Mouse (Mus musculus): ENCODE measurements around the gene Tfeb. TPM values are rescaled to one million over a fixed set of nuclear protein-coding genes. Genes with fewer than 3 reads are reported as not detected.
A peak's percentile ranks its signal among the peaks of the same experiment; 100 is the strongest.

The Tfeb gene
- total and polyA plus RNA-seq, 3 experiments: 29.1 to 49.3 (median 39.9) TPM

GRCm38 (mm10) chr17:47759702-47760410 is 23.0 kb downstream of the Tfeb start:
- Histone ChIP-seq H3K9me3 (replicated peaks; ENCODE audit: low read length) (no peaks in the 10 kb centered on the region), H3K36me3 (replicated peaks in 1 of 2; ENCODE audit: control insufficient read depth in 1 of 2, insufficient read depth in 1 of 2, low read length in 1 of 2) (peaks cover 3 to 39% of the 10 kb centered on the region in 2 experiments), H3K27me3 (replicated peaks) (no peaks in the 10 kb centered on the region), H3K4me3 (replicated peaks in 1 of 3; ENCODE audit: low read depth in 2 of 3, low read length in 2 of 3, poor library complexity in 1 of 3) (peak overlapping the region in 1 of 3 experiments; percentile 39), H3K27ac (ENCODE audit: insufficient read depth, low read depth) (peak overlapping the region; percentile 30; the same call in 1 of the 2 replicates), H3K9ac (ENCODE audit: insufficient read depth, low read depth) (no peak overlapping the region), H3K4me1 (ENCODE audit: control insufficient read depth in 1 of 2, insufficient read depth in 2 of 2) (peaks cover 64 to 99% of the 10 kb centered on the region in 2 experiments), H3K79me2 (replicated peaks; ENCODE audit: control insufficient read depth, extremely low read depth, insufficient read depth, poor library complexity, severe bottlenecking) (peaks cover 22% of the 10 kb centered on the region), H3K4me2 (ENCODE audit: insufficient read depth, low read depth, poor library complexity, severe bottlenecking) (no peak overlapping the region)
- DNase-seq (ENCODE audit: extremely low read depth): no peak
- in situ Hi-C loops (cut with MboI; ENCODE audit: low pct_ligation_motif_present, low pct_unique_long_range_greater_than_20kb, low sequenced_read_pairs): no loop called here
- peak; percentile 78 for TF ChIP-seq TCF12 (IDR thresholded peaks at IDR 0.05; ENCODE audit: low read depth, low read length)
- no peak for TF ChIP-seq POLR2A (IDR thresholded peaks at IDR 0.05; ENCODE audit: low read depth, low read length)
- TF ChIP-seq IRF4 (IDR thresholded peaks at IDR 0.05; ENCODE audit: low read depth, low read length): peak; percentile 45; the same call in 1 of the 2 replicates
- TF ChIP-seq KAT2A (IDR thresholded peaks at IDR 0.05; ENCODE audit: insufficient replicate concordance, low read length): no peak
- TF ChIP-seq MAFK (IDR thresholded peaks at IDR 0.05; ENCODE audit: insufficient replicate concordance, low read length): no peak
- TF ChIP-seq E2F4 (IDR thresholded peaks at IDR 0.05; ENCODE audit: insufficient replicate concordance, low read depth, low read length): no peak
- TF ChIP-seq HCFC1 (IDR thresholded peaks at IDR 0.05; ENCODE audit: low read depth, low read length): peak; percentile 29
- no peak for TF ChIP-seq BHLHE40 (IDR thresholded peaks at IDR 0.05; ENCODE audit: low read depth, low read length)
- TF ChIP-seq MAX (IDR thresholded peaks at IDR 0.05; ENCODE audit: low read length): no peak
- no peak for TF ChIP-seq GABPA (IDR thresholded peaks at IDR 0.05; ENCODE audit: insufficient replicate concordance, low read depth, low read length)
- no peak for TF ChIP-seq CHD2 (IDR thresholded peaks at IDR 0.05; ENCODE audit: low read length)
- peak; percentile 56 for TF ChIP-seq SMC3 (IDR thresholded peaks at IDR 0.05; ENCODE audit: low read depth, low read length)
- no peak for TF ChIP-seq TBP (conservative IDR thresholded peaks at IDR 0.05; ENCODE audit: low read depth, low read length)
- TF ChIP-seq MXI1 (IDR thresholded peaks at IDR 0.05; ENCODE audit: low read depth, low read length): no peak
- TF ChIP-seq MEF2A (IDR thresholded peaks at IDR 0.05; ENCODE audit: borderline replicate concordance, low read depth, low read length): peak; percentile 99
- TF ChIP-seq ZC3H11A (IDR thresholded peaks at IDR 0.05; ENCODE audit: low read depth, low read length): peak; percentile 6; the same call in 1 of the 2 replicates
- no peak for TF ChIP-seq UBTF (IDR thresholded peaks at IDR 0.05; ENCODE audit: low read depth, low read length)
- no peak for TF ChIP-seq ZNF384 (IDR thresholded peaks at IDR 0.05; ENCODE audit: low read depth, low read length)
- no peak for TF ChIP-seq POLR2AphosphoS2 (IDR thresholded peaks at IDR 0.05; ENCODE audit: low read depth, low read length)
- no peak for TF ChIP-seq ZMIZ1 (IDR thresholded peaks at IDR 0.05; ENCODE audit: low read depth, low read length)
- no peak; the same call in 1 of the 2 replicates for TF ChIP-seq ETS1 (conservative IDR thresholded peaks at IDR 0.05; ENCODE audit: low read depth, low read length)
- peak; percentile 66 for TF ChIP-seq RAD21 (IDR thresholded peaks at IDR 0.05; ENCODE audit: low read depth, low read length)
- TF ChIP-seq ELF1 (IDR thresholded peaks at IDR 0.05; ENCODE audit: low read depth, low read length): no peak
- 0 out of 2 replicates have a peak, but pooled peaks have one; percentile 27 for TF ChIP-seq EP300 (IDR thresholded peaks at IDR 0.05; ENCODE audit: low read length)
- no peak for TF ChIP-seq NRF1 (IDR thresholded peaks at IDR 0.05; ENCODE audit: low read depth, low read length)
- no peak for TF ChIP-seq ZKSCAN1 (IDR thresholded peaks at IDR 0.05; ENCODE audit: borderline replicate concordance, low read depth, low read length)
- no peak; the same call in 1 of the 2 replicates for TF ChIP-seq JUND (conservative IDR thresholded peaks at IDR 0.05; ENCODE audit: low read depth, low read length)
- TF ChIP-seq MAZ (IDR thresholded peaks at IDR 0.05; ENCODE audit: low read depth, low read length): no peak
- 0 out of 2 replicates have a peak, but pooled peaks have one; percentile 24 for TF ChIP-seq SIN3A (IDR thresholded peaks at IDR 0.05; ENCODE audit: low read length)
- peak; percentile 54; the same call in 1 of the 2 replicates for TF ChIP-seq MYC (IDR thresholded peaks at IDR 0.05; ENCODE audit: low read depth, low read length)
- TF ChIP-seq NELFE (IDR thresholded peaks at IDR 0.05; ENCODE audit: low read depth, low read length): no peak
- TF ChIP-seq PAX5 (IDR thresholded peaks at IDR 0.05; ENCODE audit: low read length): no peak
- TF ChIP-seq CTCF (conservative IDR thresholded peaks at IDR 0.05 in 1 of 2, IDR thresholded peaks at IDR 0.05 in 1 of 2; ENCODE audit: low read depth in 2 of 2, low read length in 2 of 2): peak in 1 of 2 experiments; percentile 71; a peak in 2 of 4 replicates
- no peak for TF ChIP-seq RCOR1 (conservative IDR thresholded peaks at IDR 0.05; ENCODE audit: low read depth, low read length)
- TF ChIP-seq JUN (IDR thresholded peaks at IDR 0.05; ENCODE audit: insufficient read depth, low read depth, low read length): peak; percentile 31; the same call in 1 of the 2 replicates
- dilution Hi-C loops (cut with MboI; ENCODE audit: extremely low pct_ligation_motif_present, extremely low pct_unique_long_range_greater_than_20kb, low sequenced_read_pairs): no loop called here

Measured in CH12.LX (cell line).